Mouse (Mus musculus): ENCODE results near the gene Alkbh1.

- TF ChIP-seq CTCF (IDR thresholded peaks at IDR 0.05) (no peak), EP300 (IDR thresholded peaks at IDR 0.05) (no peak)
These were observed 21.0 kb upstream of the Alkbh1 start for GRCm38 (mm10) chr12:87464678-87465297.
